Mouse (Mus musculus) urinary bladder, adult 18-20 months (tissue): Measurements from ENCODE around the gene Gamt.
"Not testable (repeated sequence)": the region's sequence is repeated elsewhere in the genome, so short reads cannot be mapped to it uniquely, and the experiment has no call there.

ENCODE experiments used
- DNase-seq, 2 experiments: peaks; one replicate each; pipeline ENCODE4 v3.0.0; 2022; ENCODE audit warnings: low spot score in 2 of 2, mixed read lengths in 2 of 2

Gene Gamt

GRCm38 (mm10) chr10:80227877-80228775 is 32.7 kb downstream of the Gamt start:
- DNase-seq: no peak

- no peak for DNase-seq
Measured at GRCm38 (mm10) chr10:80227166-80227539, 33.7 kb downstream of the Gamt start.

GRCm38 (mm10) chr10:80226416-80227165 is 34.2 kb downstream of the Gamt start, which contains the start of gene Mum1:
Gene Mum1, plus strand, starts transcription at chr10:80226434.
- peak; percentile 96 to 99 for DNase-seq

GRCm38 (mm10) chr10:80226071-80226415 is 34.8 kb downstream of the Gamt start:
- no peak for DNase-seq

- not testable (repeated sequence) for DNase-seq
Measured at GRCm38 (mm10) chr10:80223137-80223536, 37.7 kb downstream of the Gamt start.

- DNase-seq: no peak
Measured at GRCm38 (mm10) chr10:80220676-80221075, 40.1 kb downstream of the Gamt start.

- DNase-seq: no peak
Measured at GRCm38 (mm10) chr10:80215048-80215772, 45.6 kb downstream of the Gamt start.

- not testable (repeated sequence) for DNase-seq
Measured at GRCm38 (mm10) chr10:80211547-80212103, 49.2 kb downstream of the Gamt start.

- no peak for DNase-seq
Measured at GRCm38 (mm10) chr10:80208841-80209371, 51.9 kb downstream of the Gamt start.

GRCm38 (mm10) chr10:80208248-80208647 is 52.6 kb downstream of the Gamt start:
- DNase-seq: no peak
